Mouse (Mus musculus): ENCODE measurements around the gene Kdelr1.

GRCm38 (mm10) chr7:45921242-45921621 is 48.7 kb downstream of the Kdelr1 start, which contains the start of gene Emp3:
- TF ChIP-seq CTCF (IDR thresholded peaks at IDR 0.05; ENCODE audit: borderline replicate concordance, extremely low read depth, insufficient read depth, insufficient read length) = no peak
- TF ChIP-seq POLR2A (IDR thresholded peaks at IDR 0.05; ENCODE audit: borderline replicate concordance, extremely low read depth, insufficient read depth, insufficient read length, poor library complexity, severe bottlenecking) = no peak

Data from brain, embryonic 14.5 days (tissue).